ENCODE assay signal across 7 mouse cellular contexts in genomic region chr2:167632731-167633536, GRCm38 (mm10). TPM values are rescaled to one million over a fixed set of nuclear protein-coding genes. Genes with fewer than 3 reads are reported as not detected.
DNase-seq lines count a peak whose midpoint lies in the region; ATAC-seq and TF ChIP-seq lines count a peak whose summit lies in the region.

No protein-coding gene starts in this region.

- H3K27ac ChIP-seq in lung, embryonic 14.5 days (ENCODE audit: low read depth), result peak overlapping the region; percentile 65
- peak overlapping the region; percentile 94 for H3K27ac ChIP-seq in embryonic fibroblast, embryonic 13.5 days (ENCODE audit: insufficient read depth, low read length)
- peak overlapping the region; percentile 87 for H3K27ac ChIP-seq in intestine, embryonic 16.5 days (ENCODE audit: low read length)
- peak overlapping the region; percentile 82 for H3K27ac ChIP-seq in neural tube, embryonic 14.5 days (ENCODE audit: low read depth, low read length)

- TF ChIP-seq CTCF in lung, embryonic 14.5 days (IDR thresholded peaks at IDR 0.05; ENCODE audit: low read depth), result no peak
- no peak for TF ChIP-seq CTCF in embryonic fibroblast, embryonic 13.5 days (IDR thresholded peaks at IDR 0.05; ENCODE audit: borderline replicate concordance, insufficient read depth, low read length)

- peaks cover 12% of the 10 kb centered on the region for H3K36me3 ChIP-seq in lung, embryonic 14.5 days (ENCODE audit: insufficient read depth)
- no peaks in the 10 kb centered on the region for H3K36me3 ChIP-seq in intestine, embryonic 16.5 days (ENCODE audit: control insufficient read depth, insufficient read depth, low read length)
- H3K36me3 ChIP-seq in neural tube, embryonic 14.5 days (ENCODE audit: control insufficient read depth, insufficient read depth, low read length), result no peaks in the 10 kb centered on the region

- peaks cover 18% of the 10 kb centered on the region; the same call in 1 of the 2 replicates for H3K4me1 ChIP-seq in lung, embryonic 14.5 days (ENCODE audit: insufficient read depth)
- peaks cover 14% of the 10 kb centered on the region; the same call in 1 of the 2 replicates for H3K4me1 ChIP-seq in embryonic fibroblast, embryonic 13.5 days (ENCODE audit: control insufficient read depth, insufficient read depth, low read length)
- peaks cover 45% of the 10 kb centered on the region for H3K4me1 ChIP-seq in intestine, embryonic 16.5 days (ENCODE audit: control insufficient read depth, insufficient read depth, low read length)
- peaks cover 30% of the 10 kb centered on the region for H3K4me1 ChIP-seq in neural tube, embryonic 14.5 days (ENCODE audit: control insufficient read depth, insufficient read depth, low read length)

- peak; percentile 17; the same call in 1 of the 2 replicates for TF ChIP-seq POLR2A in embryonic fibroblast, embryonic 13.5 days (IDR thresholded peaks at IDR 0.05; ENCODE audit: low read depth, low read length)

- 66% methylated on average over 12 of the region's 12 CpGs for WGBS in lung, embryonic 14.5 days
- 73% methylated on average over 12 of the region's 12 CpGs for WGBS in intestine, embryonic 16.5 days
- 83% methylated on average over 12 of the region's 12 CpGs for WGBS in neural tube, embryonic 14.5 days

- ATAC-seq in lung, embryonic 14.5 days (ENCODE audit: insufficient read depth), result no peak
- ATAC-seq in intestine, embryonic 16.5 days, result no peak
- ATAC-seq in neural tube, embryonic 14.5 days (ENCODE audit: low read depth), result no peak

- H3K9me3 ChIP-seq in lung, embryonic 14.5 days (ENCODE audit: low read depth, low read length), result no peaks in the 10 kb centered on the region
- no peaks in the 10 kb centered on the region for H3K9me3 ChIP-seq in intestine, embryonic 16.5 days (ENCODE audit: control insufficient read depth, low read length)
- no peaks in the 10 kb centered on the region for H3K9me3 ChIP-seq in neural tube, embryonic 14.5 days (ENCODE audit: control insufficient read depth, low read length)

- peak overlapping the region; percentile 85; the same call in 1 of the 2 replicates for H3K4me3 ChIP-seq in lung, embryonic 14.5 days (ENCODE audit: low read depth, low read length)
- peak overlapping the region; percentile 57 for H3K4me3 ChIP-seq in embryonic fibroblast, embryonic 13.5 days (ENCODE audit: insufficient read depth, low read length)
- peak overlapping the region; percentile 92 for H3K4me3 ChIP-seq in intestine, embryonic 16.5 days (ENCODE audit: low read length)
- peak overlapping the region; percentile 90; the same call in 1 of the 2 replicates for H3K4me3 ChIP-seq in neural tube, embryonic 14.5 days (ENCODE audit: low read depth, low read length)

- H3K27me3 ChIP-seq in lung, embryonic 14.5 days (ENCODE audit: insufficient read depth, low read length), result no peaks in the 10 kb centered on the region
- no peaks in the 10 kb centered on the region for H3K27me3 ChIP-seq in intestine, embryonic 16.5 days (replicated peaks; ENCODE audit: control insufficient read depth, insufficient read depth, low read length)
- no peaks in the 10 kb centered on the region for H3K27me3 ChIP-seq in neural tube, embryonic 14.5 days (ENCODE audit: control insufficient read depth, insufficient read depth, low read length)

- peak overlapping the region; percentile 41; the same call in 1 of the 2 replicates for H3K9ac ChIP-seq in lung, embryonic 14.5 days
- H3K9ac ChIP-seq in intestine, embryonic 16.5 days (ENCODE audit: low read depth, low read length), result peak overlapping the region; percentile 63
- no peak overlapping the region for H3K9ac ChIP-seq in neural tube, embryonic 14.5 days (replicated peaks; ENCODE audit: low read depth, low read length)

- no peak for DNase-seq in lung, embryonic 14.5 days
- DNase-seq in lung, postnatal 10 days, result no peak
- no peak for DNase-seq in adrenal gland, adult 18-20 months (ENCODE audit: low spot score in 2 of 2)
- no peak for DNase-seq in ovary, adult 18-20 months (ENCODE audit: low spot score)

- H3K4me2 ChIP-seq in lung, embryonic 14.5 days, result peak overlapping the region; percentile 84
- H3K4me2 ChIP-seq in intestine, embryonic 16.5 days (ENCODE audit: low read depth, low read length), result peak overlapping the region; percentile 53
- H3K4me2 ChIP-seq in neural tube, embryonic 14.5 days (ENCODE audit: low read depth, low read length), result peak overlapping the region; percentile 87

RNA-seq across cellular contexts. Expression of gene Ube2v1, which starts 1.0 kb away (rescaled TPM):
- 275 and 293 TPM in 2 replicates for polyA plus RNA-seq in lung, embryonic 14.5 days (2014; fragmentation: Nextera tagmentation; extraction: Ambion mirVana)
- polyA plus RNA-seq in embryonic fibroblast, embryonic 13.5 days (2011; ENCODE audit: insufficient read length, low read depth, missing spikeins), result 227 and 265 TPM in 2 replicates
- 273 and 293 TPM in 2 replicates for polyA plus RNA-seq in intestine, embryonic 16.5 days (2015; fragmentation: Nextera tagmentation; extraction: Ambion mirVana)
- 291 and 304 TPM in 2 replicates for polyA plus RNA-seq in neural tube, embryonic 14.5 days (2014; fragmentation: Nextera tagmentation; extraction: Ambion mirVana)
- 100 to 1,000 TPM; 184 to 195 TPM for total RNA-seq in adrenal gland, adult 18-20 months (2021)

RNA-seq across cellular contexts. Expression of gene Gm20431, which starts 28.4 kb away (rescaled TPM):
- polyA plus RNA-seq in lung, embryonic 14.5 days (2014; fragmentation: Nextera tagmentation; extraction: Ambion mirVana), result 10.0 and 12.3 TPM in 2 replicates
- 6.0 and 17.3 TPM in 2 replicates for polyA plus RNA-seq in embryonic fibroblast, embryonic 13.5 days (2011; ENCODE audit: insufficient read length, low read depth, missing spikeins)
- polyA plus RNA-seq in intestine, embryonic 16.5 days (2015; fragmentation: Nextera tagmentation; extraction: Ambion mirVana), result 2.0 and 3.2 TPM in 2 replicates
- 10.7 and 12.5 TPM in 2 replicates for polyA plus RNA-seq in neural tube, embryonic 14.5 days (2014; fragmentation: Nextera tagmentation; extraction: Ambion mirVana)
- total RNA-seq in adrenal gland, adult 18-20 months (2021), result 10 to 100 TPM; 11.6 to 15.2 TPM

RNA-seq across cellular contexts. Expression of gene Cebpb, which starts 55.8 kb away (rescaled TPM):
- 73.4 and 77.4 TPM in 2 replicates for polyA plus RNA-seq in lung, embryonic 14.5 days (2014; fragmentation: Nextera tagmentation; extraction: Ambion mirVana)
- polyA plus RNA-seq in embryonic fibroblast, embryonic 13.5 days (2011; ENCODE audit: insufficient read length, low read depth, missing spikeins), result 43.4 and 44.0 TPM in 2 replicates
- polyA plus RNA-seq in intestine, embryonic 16.5 days (2015; fragmentation: Nextera tagmentation; extraction: Ambion mirVana), result 0.65 and 0.93 TPM in 2 replicates
- polyA plus RNA-seq in neural tube, embryonic 14.5 days (2014; fragmentation: Nextera tagmentation; extraction: Ambion mirVana), result 1.1 and 1.3 TPM in 2 replicates
- 100 to 1,000 TPM; 433 to 502 TPM for total RNA-seq in adrenal gland, adult 18-20 months (2021)

RNA-seq across cellular contexts. Expression of gene Tmem189, which starts 56.7 kb away (rescaled TPM):
- polyA plus RNA-seq in lung, embryonic 14.5 days (2014; fragmentation: Nextera tagmentation; extraction: Ambion mirVana), result 41.6 and 43.3 TPM in 2 replicates
- polyA plus RNA-seq in embryonic fibroblast, embryonic 13.5 days (2011; ENCODE audit: insufficient read length, low read depth, missing spikeins), result 31.3 and 37.9 TPM in 2 replicates
- 28.6 and 33.7 TPM in 2 replicates for polyA plus RNA-seq in intestine, embryonic 16.5 days (2015; fragmentation: Nextera tagmentation; extraction: Ambion mirVana)
- polyA plus RNA-seq in neural tube, embryonic 14.5 days (2014; fragmentation: Nextera tagmentation; extraction: Ambion mirVana), result 35.1 and 35.9 TPM in 2 replicates
- 10 to 100 TPM; 21.4 to 26.6 TPM for total RNA-seq in adrenal gland, adult 18-20 months (2021)

Comparison
In these comparisons a context has a peak if more than half of its experiments do, and no peak if none do; other contexts are left out.
1. RNA of gene Cebpb, which starts 55.8 kb away (polyA plus RNA-seq): 73.4 to 77.4 TPM in lung, embryonic 14.5 days and 43.4 to 44.0 TPM in embryonic fibroblast, embryonic 13.5 days; 1.1 to 1.3 TPM in neural tube, embryonic 14.5 days and 0.65 to 0.93 TPM in intestine, embryonic 16.5 days; every median in the first group is over 10 times any median in the second.
2. Peak in every context shown above with its lines, with median percentiles within 50 percentile points of each other: H3K27ac ChIP-seq, H3K4me2 ChIP-seq and H3K4me3 ChIP-seq.